Mouse (Mus musculus): ENCODE data around the gene Wdhd1. TPM values are rescaled to one million over a fixed set of nuclear protein-coding genes. Genes with fewer than 3 reads are reported as not detected.

Wdhd1 gene
- total and polyA plus RNA-seq, 3 experiments, result 37.1 to 81.0 (median 61.4) TPM

- no peak overlapping the region for H3K4me3 ChIP-seq (replicated peaks in 1 of 3; ENCODE audit: low read depth in 2 of 3, low read length in 2 of 3, poor library complexity in 1 of 3)
- no peaks in the 10 kb centered on the region for H3K36me3 ChIP-seq (replicated peaks in 1 of 2; ENCODE audit: control insufficient read depth in 1 of 2, insufficient read depth in 1 of 2, low read length in 1 of 2)
- no peak overlapping the region for H3K27ac ChIP-seq (ENCODE audit: insufficient read depth, low read depth)
- dilution Hi-C loops (cut with MboI; ENCODE audit: extremely low pct_ligation_motif_present, extremely low pct_unique_long_range_greater_than_20kb, low sequenced_read_pairs) (no loop called here), in situ Hi-C loops (cut with MboI; ENCODE audit: low pct_ligation_motif_present, low pct_unique_long_range_greater_than_20kb, low sequenced_read_pairs) (no loop called here)
- H3K4me2 ChIP-seq (ENCODE audit: insufficient read depth, low read depth, poor library complexity, severe bottlenecking), result no peak overlapping the region
- H3K9ac ChIP-seq (ENCODE audit: insufficient read depth, low read depth), result no peak overlapping the region
- no peaks in the 10 kb centered on the region for H3K27me3 ChIP-seq (replicated peaks)
- no peak for TF ChIP-seq ZC3H11A (IDR thresholded peaks at IDR 0.05; ENCODE audit: low read depth, low read length)
- no peak for TF ChIP-seq MXI1 (IDR thresholded peaks at IDR 0.05; ENCODE audit: low read depth, low read length)
- no peak for TF ChIP-seq USF1 (IDR thresholded peaks at IDR 0.05; ENCODE audit: low read depth, low read length)
- TF ChIP-seq TBP (conservative IDR thresholded peaks at IDR 0.05; ENCODE audit: low read depth, low read length), result no peak
- TF ChIP-seq E2F4 (IDR thresholded peaks at IDR 0.05; ENCODE audit: insufficient replicate concordance, low read depth, low read length), result no peak
- no peak for DNase-seq (ENCODE audit: extremely low read depth)
- H3K79me2 ChIP-seq (replicated peaks; ENCODE audit: control insufficient read depth, extremely low read depth, insufficient read depth, poor library complexity, severe bottlenecking), result no peaks in the 10 kb centered on the region
- H3K9me3 ChIP-seq (replicated peaks; ENCODE audit: low read length), result no peaks in the 10 kb centered on the region
- H3K4me1 ChIP-seq (ENCODE audit: control insufficient read depth in 1 of 2, insufficient read depth in 2 of 2), result peaks cover 6 to 10% of the 10 kb centered on the region in 2 experiments
Observed at GRCm38 (mm10) chr14:47220231-47221025, 56.2 kb downstream of the Wdhd1 start.

GRCm38 (mm10) chr14:47218766-47219606 is 57.7 kb downstream of the Wdhd1 start:
- Histone ChIP-seq H3K36me3 (replicated peaks in 1 of 2; ENCODE audit: control insufficient read depth in 1 of 2, insufficient read depth in 1 of 2, low read length in 1 of 2) (no peaks in the 10 kb centered on the region), H3K79me2 (replicated peaks; ENCODE audit: control insufficient read depth, extremely low read depth, insufficient read depth, poor library complexity, severe bottlenecking) (no peaks in the 10 kb centered on the region), H3K4me2 (ENCODE audit: insufficient read depth, low read depth, poor library complexity, severe bottlenecking) (no peak overlapping the region), H3K4me3 (replicated peaks in 1 of 3; ENCODE audit: low read depth in 2 of 3, low read length in 2 of 3, poor library complexity in 1 of 3) (no peak overlapping the region), H3K9ac (ENCODE audit: insufficient read depth, low read depth) (no peak overlapping the region), H3K9me3 (replicated peaks; ENCODE audit: low read length) (no peaks in the 10 kb centered on the region), H3K27ac (ENCODE audit: insufficient read depth, low read depth) (no peak overlapping the region), H3K4me1 (ENCODE audit: control insufficient read depth in 1 of 2, insufficient read depth in 2 of 2) (peaks cover 6 to 16% of the 10 kb centered on the region in 2 experiments), H3K27me3 (replicated peaks) (no peaks in the 10 kb centered on the region)
- DNase-seq (ENCODE audit: extremely low read depth), result peak; percentile 12
- dilution Hi-C loops (cut with MboI; ENCODE audit: extremely low pct_ligation_motif_present, extremely low pct_unique_long_range_greater_than_20kb, low sequenced_read_pairs), result no loop called here
- TF ChIP-seq ELF1 (IDR thresholded peaks at IDR 0.05; ENCODE audit: low read depth, low read length) (no peak), POLR2A (IDR thresholded peaks at IDR 0.05; ENCODE audit: low read depth, low read length) (no peak), HCFC1 (IDR thresholded peaks at IDR 0.05; ENCODE audit: low read depth, low read length) (no peak), MAFK (IDR thresholded peaks at IDR 0.05; ENCODE audit: insufficient replicate concordance, low read length) (peak; percentile 56; the same call in 1 of the 2 replicates)
- in situ Hi-C loops (cut with MboI; ENCODE audit: low pct_ligation_motif_present, low pct_unique_long_range_greater_than_20kb, low sequenced_read_pairs), result no loop called here

GRCm38 (mm10) chr14:47216541-47216940 is 60.1 kb downstream of the Wdhd1 start:
- Histone ChIP-seq H3K9ac (ENCODE audit: insufficient read depth, low read depth) (no peak overlapping the region), H3K36me3 (replicated peaks in 1 of 2; ENCODE audit: control insufficient read depth in 1 of 2, insufficient read depth in 1 of 2, low read length in 1 of 2) (no peaks in the 10 kb centered on the region), H3K27me3 (replicated peaks) (no peaks in the 10 kb centered on the region), H3K4me2 (ENCODE audit: insufficient read depth, low read depth, poor library complexity, severe bottlenecking) (no peak overlapping the region), H3K4me3 (replicated peaks in 1 of 3; ENCODE audit: low read depth in 2 of 3, low read length in 2 of 3, poor library complexity in 1 of 3) (no peak overlapping the region), H3K9me3 (replicated peaks; ENCODE audit: low read length) (no peaks in the 10 kb centered on the region), H3K79me2 (replicated peaks; ENCODE audit: control insufficient read depth, extremely low read depth, insufficient read depth, poor library complexity, severe bottlenecking) (no peaks in the 10 kb centered on the region), H3K4me1 (ENCODE audit: control insufficient read depth in 1 of 2, insufficient read depth in 2 of 2) (peaks cover 6 to 16% of the 10 kb centered on the region in 2 experiments), H3K27ac (ENCODE audit: insufficient read depth, low read depth) (no peak overlapping the region)
- dilution Hi-C loops (cut with MboI; ENCODE audit: extremely low pct_ligation_motif_present, extremely low pct_unique_long_range_greater_than_20kb, low sequenced_read_pairs), result no loop called here
- in situ Hi-C loops (cut with MboI; ENCODE audit: low pct_ligation_motif_present, low pct_unique_long_range_greater_than_20kb, low sequenced_read_pairs), result no loop called here
- DNase-seq (ENCODE audit: extremely low read depth), result no peak
- TF ChIP-seq MYC (IDR thresholded peaks at IDR 0.05; ENCODE audit: low read depth, low read length) (no peak), IRF4 (IDR thresholded peaks at IDR 0.05; ENCODE audit: low read depth, low read length) (no peak), POLR2AphosphoS2 (IDR thresholded peaks at IDR 0.05; ENCODE audit: low read depth, low read length) (no peak), ZC3H11A (IDR thresholded peaks at IDR 0.05; ENCODE audit: low read depth, low read length) (no peak), JUND (conservative IDR thresholded peaks at IDR 0.05; ENCODE audit: low read depth, low read length) (no peak), ETS1 (conservative IDR thresholded peaks at IDR 0.05; ENCODE audit: low read depth, low read length) (no peak), USF2 (conservative IDR thresholded peaks at IDR 0.05; ENCODE audit: low read depth, low read length) (no peak), E2F4 (IDR thresholded peaks at IDR 0.05; ENCODE audit: insufficient replicate concordance, low read depth, low read length) (no peak), CHD2 (IDR thresholded peaks at IDR 0.05; ENCODE audit: low read length) (no peak), EP300 (IDR thresholded peaks at IDR 0.05; ENCODE audit: low read length) (no peak), NRF1 (IDR thresholded peaks at IDR 0.05; ENCODE audit: low read depth, low read length) (no peak), SIN3A (IDR thresholded peaks at IDR 0.05; ENCODE audit: low read length) (no peak), ZKSCAN1 (IDR thresholded peaks at IDR 0.05; ENCODE audit: borderline replicate concordance, low read depth, low read length) (no peak), MAZ (IDR thresholded peaks at IDR 0.05; ENCODE audit: low read depth, low read length) (no peak), MXI1 (IDR thresholded peaks at IDR 0.05; ENCODE audit: low read depth, low read length) (no peak), KAT2A (IDR thresholded peaks at IDR 0.05; ENCODE audit: insufficient replicate concordance, low read length) (no peak), GABPA (IDR thresholded peaks at IDR 0.05; ENCODE audit: insufficient replicate concordance, low read depth, low read length) (no peak)

All from CH12.LX (cell line).